Comparison of ENCODE assay signal across 11 mouse cellular contexts in genomic region chr6:119037815-119038214, GRCm38 (mm10).
DNase-seq lines count a peak whose midpoint lies in the region; ATAC-seq and TF ChIP-seq lines count a peak whose summit lies in the region.
"Had no signal": no experiment of that assay in that cellular context is flagged by ENCODE, and none has a peak within 500 bp of the region (broad histone marks: within the 10 kb centered on the region; RNA-seq: fewer than 3 reads in every experiment).

No protein-coding gene starts in this region.

- TF ChIP-seq CTCF in gastrocnemius, adult 2 months (IDR thresholded peaks at IDR 0.05), result no peak
- TF ChIP-seq CTCF in stomach, postnatal 0 days (IDR thresholded peaks at IDR 0.05; ENCODE audit: low read depth), result no peak

- intact Hi-C loops in gastrocnemius, adult 2 months (cut with DNase I), result no loop called here

- ATAC-seq in midbrain, embryonic 14.5 days (ENCODE audit: low FRiP score, low TSS enrichment), result no peak
- ATAC-seq in midbrain, embryonic 13.5 days, result no peak
- ATAC-seq in stomach, postnatal 0 days (ENCODE audit: low FRiP score, low TSS enrichment), result no peak

- no peaks in the 10 kb centered on the region for H3K4me1 ChIP-seq in midbrain, embryonic 14.5 days (ENCODE audit: control insufficient read depth, insufficient read depth, low read length)
- H3K4me1 ChIP-seq in midbrain, embryonic 13.5 days (replicated peaks), result peaks cover 6% of the 10 kb centered on the region; the same call in 1 of the 2 replicates
- H3K4me1 ChIP-seq in stomach, postnatal 0 days (replicated peaks; ENCODE audit: control insufficient read depth, insufficient read depth), result 0 out of 2 replicates have a peak, but pooled peaks cover 3% of the 10 kb centered on the region
- H3K4me1 ChIP-seq: liver, embryonic 13.5 days; neural tube, embryonic 12.5 days had no signal

- H3K4me2 ChIP-seq in midbrain, embryonic 14.5 days (ENCODE audit: low read length), result no peak overlapping the region
- no peak overlapping the region for H3K4me2 ChIP-seq in midbrain, embryonic 13.5 days (replicated peaks)
- H3K4me2 ChIP-seq in stomach, postnatal 0 days (replicated peaks; ENCODE audit: low read depth), result no peak overlapping the region
- H3K4me2 ChIP-seq: hindbrain, embryonic 13.5 days; liver, embryonic 13.5 days; neural tube, embryonic 12.5 days had no signal

- peak overlapping the region; percentile 75 for H3K27ac ChIP-seq in gastrocnemius, adult 2 months
- no peak overlapping the region for H3K27ac ChIP-seq in midbrain, embryonic 14.5 days (replicated peaks; ENCODE audit: low read depth, low read length)
- no peak overlapping the region for H3K27ac ChIP-seq in midbrain, embryonic 13.5 days
- peak overlapping the region; percentile 53; the same call in 1 of the 2 replicates for H3K27ac ChIP-seq in stomach, postnatal 0 days (replicated peaks)
- H3K27ac ChIP-seq: hindbrain, embryonic 13.5 days; liver, embryonic 13.5 days; neural tube, embryonic 12.5 days had no signal

- H3K4me3 ChIP-seq in gastrocnemius, adult 2 months, result no peak overlapping the region
- no peak overlapping the region for H3K4me3 ChIP-seq in midbrain, embryonic 14.5 days (replicated peaks; ENCODE audit: low read depth, low read length)
- H3K4me3 ChIP-seq in midbrain, embryonic 13.5 days (replicated peaks), result no peak overlapping the region
- H3K4me3 ChIP-seq in stomach, postnatal 0 days (ENCODE audit: low read depth, low read length), result no peak overlapping the region
- H3K4me3 ChIP-seq: hindbrain, embryonic 13.5 days; liver, embryonic 13.5 days; neural tube, embryonic 12.5 days had no signal

- 83% methylated on average over 6 of the region's 6 CpGs for WGBS in midbrain, embryonic 14.5 days
- WGBS in midbrain, embryonic 13.5 days, result 84% methylated on average over 6 of the region's 6 CpGs
- 49% methylated on average over 6 of the region's 6 CpGs for WGBS in stomach, postnatal 0 days

- H3K9ac ChIP-seq in midbrain, embryonic 14.5 days (replicated peaks; ENCODE audit: low read length), result no peak overlapping the region
- H3K9ac ChIP-seq in midbrain, embryonic 13.5 days (replicated peaks), result no peak overlapping the region
- no peak overlapping the region for H3K9ac ChIP-seq in stomach, postnatal 0 days (ENCODE audit: low read length)
- H3K9ac ChIP-seq: hindbrain, embryonic 13.5 days; liver, embryonic 13.5 days; neural tube, embryonic 12.5 days had no signal

- no peaks in the 10 kb centered on the region for H3K9me3 ChIP-seq in midbrain, embryonic 14.5 days (ENCODE audit: control insufficient read depth, low read length)
- 0 out of 2 replicates have a peak, but pooled peaks cover 3% of the 10 kb centered on the region for H3K9me3 ChIP-seq in midbrain, embryonic 13.5 days
- no peaks in the 10 kb centered on the region for H3K9me3 ChIP-seq in stomach, postnatal 0 days (ENCODE audit: control insufficient read depth, low read length)
- H3K9me3 ChIP-seq: hindbrain, embryonic 13.5 days; liver, embryonic 13.5 days; neural tube, embryonic 12.5 days had no signal

- no peaks in the 10 kb centered on the region for H3K27me3 ChIP-seq in midbrain, embryonic 14.5 days (ENCODE audit: control insufficient read depth, insufficient read depth, low read length)
- H3K27me3 ChIP-seq in midbrain, embryonic 13.5 days, result no peaks in the 10 kb centered on the region
- H3K27me3 ChIP-seq in stomach, postnatal 0 days (ENCODE audit: control insufficient read depth, insufficient read depth, low read length), result no peaks in the 10 kb centered on the region
- H3K27me3 ChIP-seq: hindbrain, embryonic 13.5 days; neural tube, embryonic 12.5 days had no signal

- no peaks in the 10 kb centered on the region for H3K36me3 ChIP-seq in midbrain, embryonic 14.5 days (ENCODE audit: control insufficient read depth, insufficient read depth, low read length)
- no peaks in the 10 kb centered on the region for H3K36me3 ChIP-seq in midbrain, embryonic 13.5 days
- no peaks in the 10 kb centered on the region for H3K36me3 ChIP-seq in stomach, postnatal 0 days (ENCODE audit: control insufficient read depth, insufficient read depth, low read length)
- H3K36me3 ChIP-seq: liver, embryonic 13.5 days; neural tube, embryonic 12.5 days had no signal

- TF ChIP-seq EP300 in stomach, postnatal 0 days (optimal IDR thresholded peaks at IDR 0.05), result no peak

- DNase-seq in gastrocnemius, adult 2 months, result no peak
- no peak for DNase-seq in gastrocnemius, postnatal 10 days
- peak; percentile 29 for DNase-seq in midbrain, embryonic 14.5 days
- peak; percentile 51 for DNase-seq in heart, postnatal 4 days
- no peak for DNase-seq in stomach, postnatal 0 days (ENCODE audit: low spot score)
- DNase-seq in frontal cortex, postnatal 36 days (ENCODE audit: low spot score in 2 of 2), result no peak
- DNase-seq in ovary, postnatal 36 days (ENCODE audit: low spot score), result no peak
- DNase-seq: liver, embryonic 13.5 days had no signal

Comparison
In these comparisons a context has a peak if more than half of its experiments do, and no peak if none do; other contexts are left out.
1. DNase-seq: peak in midbrain, embryonic 14.5 days (single experiment) and heart, postnatal 4 days (single experiment); none in gastrocnemius, adult 2 months (single experiment), gastrocnemius, postnatal 10 days (single experiment), stomach, postnatal 0 days (single experiment), frontal cortex, postnatal 36 days (0 of 2) and ovary, postnatal 36 days (single experiment).
2. H3K27ac ChIP-seq: peak in gastrocnemius, adult 2 months (single experiment) and stomach, postnatal 0 days (single experiment); none in midbrain, embryonic 14.5 days (single experiment) and midbrain, embryonic 13.5 days (single experiment).